Mouse (Mus musculus) ovary, postnatal 36 days (tissue): ENCODE measurements around the gene Slit3.

ENCODE experiments used
- DNase-seq: peaks from one replicate; pipeline ENCODE4 v3.0.0; 2022; ENCODE audit warnings: low spot score, mixed read lengths

Slit3 gene

DNA sequence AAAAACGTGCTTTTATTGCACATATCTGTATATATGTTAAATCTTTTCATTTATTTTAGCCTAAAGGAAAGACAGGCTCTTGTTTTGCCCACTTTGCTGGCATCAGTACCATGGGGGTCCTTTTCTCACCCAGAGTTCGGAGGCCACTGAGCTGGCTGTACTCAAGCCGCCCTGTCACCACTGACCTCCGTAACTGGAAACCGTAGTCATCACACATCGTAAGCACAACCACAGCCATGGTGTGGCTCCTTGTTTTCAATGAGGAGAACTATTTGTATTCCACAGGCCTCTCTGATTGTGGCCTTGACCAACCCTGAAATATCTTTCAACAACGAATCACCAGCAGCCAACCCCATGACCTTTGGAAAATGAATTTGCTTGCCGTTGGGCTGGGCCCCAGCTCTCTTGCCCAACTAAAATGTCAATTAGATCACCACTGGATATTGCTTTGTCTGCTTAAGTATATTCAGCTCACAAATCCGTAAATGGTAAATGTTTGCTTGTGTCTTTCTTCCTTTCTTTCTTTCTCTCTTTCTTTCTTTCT lies 405.3 kb downstream of the Slit3 start:
- no peak for DNase-seq

DNA sequence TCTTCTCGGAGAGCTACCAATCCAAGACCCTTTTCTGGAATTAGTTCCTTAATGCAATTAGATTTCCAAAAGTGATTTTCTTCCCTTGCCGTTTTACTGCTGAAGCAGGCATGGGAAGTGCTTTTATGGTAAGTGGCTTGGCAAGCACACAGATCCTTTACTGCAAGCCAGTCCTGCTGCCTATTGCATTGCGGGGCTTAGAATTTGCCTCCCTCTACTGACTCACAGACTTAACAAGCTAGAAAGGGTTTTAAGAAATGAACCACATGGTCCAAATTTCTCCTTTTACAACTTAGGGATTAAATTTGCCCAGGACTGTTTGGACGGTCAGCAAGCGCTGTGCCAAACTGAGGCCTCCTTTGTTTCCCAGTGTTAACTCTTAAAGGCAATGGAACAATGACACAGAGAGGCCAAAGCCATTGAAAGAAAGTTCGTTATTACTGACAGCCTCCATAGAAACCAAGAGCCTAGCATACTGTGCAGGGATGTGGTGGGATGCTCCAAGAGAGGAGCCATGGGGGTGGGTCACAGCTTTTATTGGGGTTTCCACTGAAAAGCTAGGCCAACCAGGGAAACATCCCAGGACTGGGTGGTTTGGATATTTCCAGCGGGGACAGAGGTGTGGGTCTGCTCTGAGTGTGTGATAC lies 406.9 kb downstream of the Slit3 start:
- DNase-seq, result no peak

DNA sequence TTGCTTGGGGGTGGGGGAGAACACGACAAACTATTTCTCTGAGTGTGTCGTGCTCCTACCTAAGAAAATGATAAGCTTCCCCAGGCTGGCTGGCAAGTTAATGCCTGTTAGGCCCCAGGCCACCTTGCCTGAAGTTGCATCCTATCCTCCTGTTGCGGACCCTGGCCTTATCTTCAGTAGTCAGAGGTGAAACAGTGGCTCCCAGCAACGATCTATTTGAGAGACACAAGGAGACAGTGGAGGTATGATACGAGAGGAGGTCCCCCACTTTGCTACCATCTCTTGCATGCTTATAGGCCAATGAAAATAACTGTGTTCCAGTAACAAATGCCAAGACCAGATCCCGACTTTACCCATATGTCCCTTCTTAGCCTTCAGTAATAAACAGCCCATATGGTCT lies 414.0 kb downstream of the Slit3 start:
- no peak for DNase-seq

DNA sequence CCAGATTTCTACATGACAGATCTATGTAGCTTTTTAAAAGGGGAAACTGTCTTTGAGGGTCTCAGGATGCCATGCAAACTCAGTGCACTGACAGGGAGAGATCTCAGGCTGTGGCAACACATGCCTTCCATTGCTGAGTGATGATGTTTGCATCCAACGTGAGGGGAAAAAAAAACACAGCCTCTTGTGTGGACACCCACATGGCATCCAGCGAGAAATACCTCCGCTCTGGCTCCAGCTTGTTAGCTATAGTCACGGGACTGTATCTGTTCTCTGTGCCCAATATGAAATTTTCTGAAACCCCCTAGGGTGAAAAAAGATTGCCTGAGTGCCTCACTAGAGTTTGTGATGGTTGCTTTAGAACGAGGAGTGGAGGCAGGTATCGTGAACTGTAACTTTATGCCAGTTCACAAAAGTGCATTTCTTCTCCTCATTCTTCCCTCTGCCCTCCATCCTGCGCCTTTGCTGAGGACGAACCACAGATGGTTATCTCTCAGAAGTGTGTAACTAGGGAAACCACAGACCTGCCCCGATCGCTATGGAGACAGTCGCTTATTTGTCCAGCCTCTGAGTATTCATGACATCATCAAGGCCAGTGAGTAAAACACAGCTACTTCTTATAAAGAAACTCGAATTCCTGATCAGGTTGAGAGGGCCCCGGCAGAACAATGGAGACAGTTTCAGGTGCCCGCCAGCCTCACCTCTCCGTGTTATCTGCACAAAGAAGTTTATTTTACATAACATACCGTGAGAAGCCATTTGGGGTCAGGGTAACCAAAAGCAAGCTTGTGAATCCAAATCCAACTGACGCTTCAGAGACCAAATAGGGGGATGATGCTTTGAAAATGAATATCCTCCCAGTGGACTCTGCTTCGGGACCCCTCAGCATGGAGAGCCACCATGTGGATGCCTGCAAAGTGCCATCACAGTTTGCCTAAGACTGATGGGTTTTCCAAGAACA lies 416.4 kb downstream of the Slit3 start:
- no peak for DNase-seq

DNA sequence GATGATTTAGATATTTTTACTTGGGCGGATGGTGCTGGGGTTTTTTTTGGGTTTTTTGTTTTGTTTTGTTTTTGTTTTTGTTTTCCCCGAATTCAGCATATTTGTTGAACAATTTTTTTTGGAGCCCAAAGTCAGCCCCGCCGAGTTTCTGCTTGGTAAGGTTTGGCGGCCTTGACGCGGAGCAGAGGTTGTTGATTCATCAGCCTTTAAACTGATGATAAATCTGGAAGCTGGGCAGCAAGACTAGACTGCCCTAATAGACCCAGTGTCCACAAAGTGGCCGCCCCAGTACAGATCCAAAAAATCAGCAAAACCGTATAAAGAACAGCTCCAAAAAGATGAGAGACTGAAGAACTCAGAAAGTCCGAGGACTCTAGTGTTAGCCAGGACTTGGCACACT lies 421.7 kb downstream of the Slit3 start:
- DNase-seq, result no peak

DNA sequence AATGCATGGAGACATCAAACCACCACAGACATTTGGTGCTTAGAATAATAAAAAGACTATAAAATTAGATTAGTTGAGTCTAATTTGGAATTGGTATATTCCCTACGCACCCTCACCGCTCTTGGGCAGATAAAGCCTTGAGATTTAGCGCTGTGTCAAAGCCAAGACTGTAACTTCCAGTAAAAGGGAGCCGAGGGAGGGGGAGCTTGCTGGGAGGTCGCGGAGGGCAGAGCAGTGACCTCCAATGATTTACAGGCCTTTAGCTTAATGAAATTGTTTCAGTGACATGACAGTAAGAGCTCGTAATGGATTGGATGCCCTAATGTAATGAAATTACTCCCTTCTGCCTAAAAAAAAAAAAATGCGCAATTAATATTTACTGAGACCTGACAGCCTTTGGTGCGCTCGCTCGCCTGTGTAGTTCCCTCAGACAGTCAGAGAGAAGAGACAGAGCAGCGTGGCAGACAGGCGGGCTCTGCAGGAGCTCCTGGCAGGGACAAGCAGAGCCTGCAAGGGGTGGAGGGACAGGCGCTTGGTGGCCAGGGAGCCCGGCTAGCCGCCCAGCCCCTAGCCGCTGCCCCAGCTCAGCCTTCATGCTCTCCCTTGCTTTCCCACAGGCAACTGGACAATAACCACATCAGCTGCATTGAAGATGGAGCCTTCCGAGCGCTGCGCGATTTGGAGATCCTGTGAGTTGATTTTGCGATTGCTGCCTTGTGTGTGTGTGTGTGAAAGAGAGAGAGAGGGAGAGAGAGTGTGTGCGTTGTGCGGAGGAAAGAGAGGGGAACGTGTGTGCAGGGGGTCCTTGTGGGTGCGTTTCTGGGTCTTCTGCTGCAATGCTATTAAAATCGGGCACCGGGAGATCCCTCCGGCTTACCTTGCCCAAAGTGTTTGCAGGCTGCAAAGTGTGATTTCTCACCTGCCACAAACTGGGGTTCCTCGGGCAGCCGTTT lies 423.4 kb downstream of the Slit3 start:
- DNase-seq, result peak; percentile 7

DNA sequence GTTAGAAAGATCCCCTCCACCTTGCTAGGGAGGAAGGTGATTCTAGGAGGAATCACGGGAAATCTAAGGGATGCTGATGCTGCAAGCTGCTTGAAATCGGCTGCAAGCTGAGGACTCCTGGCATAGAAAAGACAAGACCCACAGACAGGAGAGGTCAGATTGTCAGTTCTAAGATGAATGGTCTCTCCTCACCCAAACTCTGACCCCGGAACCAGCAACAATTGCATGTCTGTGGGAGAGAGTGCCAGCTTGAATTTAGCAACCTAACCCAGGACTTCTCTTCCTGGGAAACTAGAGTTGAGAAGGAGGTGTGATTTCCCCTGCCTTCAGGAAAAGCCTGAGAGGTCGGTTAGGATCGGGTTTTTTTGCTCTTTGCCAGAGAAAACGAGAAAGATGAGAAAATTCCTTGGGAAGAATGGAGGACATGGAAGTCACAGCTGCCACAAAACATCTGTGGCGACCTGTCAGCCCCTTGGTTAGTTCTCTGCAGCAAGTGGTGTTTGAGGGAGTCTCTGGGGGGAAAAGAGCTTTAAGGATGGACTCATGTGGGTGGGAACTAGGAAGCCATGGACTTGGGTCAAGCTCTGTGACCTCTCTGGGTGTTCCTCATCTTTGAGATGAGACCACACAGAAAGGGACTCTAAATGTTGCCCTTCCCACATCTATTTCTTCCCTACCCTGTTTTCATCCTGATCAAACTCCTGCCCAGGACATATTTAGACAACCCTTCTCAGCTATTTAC lies 425.2 kb downstream of the Slit3 start:
- no peak for DNase-seq

DNA sequence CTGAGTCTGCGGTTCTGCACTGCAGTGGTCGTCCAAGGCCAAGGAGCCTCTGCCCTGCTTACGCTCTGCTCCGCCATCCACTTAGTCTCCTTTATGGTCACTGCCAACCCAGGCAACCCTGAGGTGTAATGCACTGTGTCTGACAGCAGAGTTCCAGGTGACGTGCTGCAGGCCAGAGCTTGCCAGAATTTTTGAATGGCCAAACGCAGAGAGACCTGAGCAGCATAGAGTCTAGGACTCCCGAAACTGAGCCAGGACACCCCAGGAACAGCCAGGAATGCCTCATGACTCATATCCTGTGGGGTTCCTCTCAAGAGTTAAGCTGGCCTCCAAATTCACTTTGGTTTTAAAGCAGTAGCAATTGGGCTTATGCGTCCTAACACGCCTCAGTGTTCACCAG lies 429.0 kb downstream of the Slit3 start:
- no peak for DNase-seq

DNA sequence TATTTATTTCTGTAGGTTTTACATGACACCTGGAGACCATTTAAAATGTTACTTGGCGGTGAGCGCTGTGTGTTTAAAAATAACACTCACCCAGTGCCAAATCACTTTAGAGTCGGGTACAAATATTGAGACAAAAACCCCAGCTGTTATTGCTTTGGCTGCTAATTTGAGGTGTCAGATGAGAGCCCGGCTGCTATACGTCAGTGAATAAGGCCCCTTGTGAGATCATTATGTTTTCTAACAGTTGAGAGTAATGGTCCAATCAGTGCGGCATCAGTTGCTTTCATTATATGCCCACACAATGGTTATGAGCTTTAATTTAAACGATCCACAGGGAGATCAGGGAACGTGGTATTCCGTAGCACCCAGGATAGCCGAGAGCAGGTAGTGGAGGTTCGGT lies 435.2 kb downstream of the Slit3 start:
- no peak for DNase-seq

DNA sequence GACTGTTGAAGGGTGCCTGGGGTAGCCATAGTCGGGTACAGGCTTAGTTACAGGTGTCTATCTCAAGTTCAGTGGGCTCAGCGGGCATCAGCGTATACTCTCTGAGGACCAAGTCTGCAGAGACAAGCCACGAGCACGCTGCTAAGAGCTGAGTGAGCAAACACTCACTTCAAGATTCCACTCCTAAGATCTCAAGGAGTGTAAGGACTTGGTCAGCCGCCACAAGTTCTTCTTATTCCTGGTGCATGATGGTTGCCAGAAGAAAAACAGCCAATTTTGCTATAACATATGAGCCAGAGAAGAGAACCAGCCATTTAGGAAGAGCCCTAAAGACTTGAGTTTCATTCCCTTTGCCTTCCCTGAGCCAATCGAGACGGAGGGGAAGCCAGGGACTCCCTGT lies 436.5 kb downstream of the Slit3 start:
- no peak for DNase-seq

DNA sequence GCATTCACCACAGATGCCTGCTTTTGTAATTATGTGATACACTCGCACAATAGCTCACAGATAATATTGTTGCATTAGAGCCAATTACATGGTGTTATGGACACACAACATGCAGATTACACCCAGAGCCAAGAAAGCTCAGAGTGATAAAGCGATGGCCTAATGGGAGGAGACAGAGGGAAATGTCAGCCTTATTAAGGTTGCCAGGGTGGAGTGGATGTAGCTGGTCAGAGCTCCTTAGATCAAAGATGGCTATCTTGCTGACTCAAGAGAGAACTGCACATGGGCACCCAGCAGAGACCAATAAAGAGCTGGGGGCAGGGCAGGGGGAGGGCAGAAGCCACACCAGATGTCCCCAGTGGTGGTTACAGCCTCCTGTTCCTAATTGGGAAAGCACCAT lies 437.3 kb downstream of the Slit3 start:
- no peak for DNase-seq

DNA sequence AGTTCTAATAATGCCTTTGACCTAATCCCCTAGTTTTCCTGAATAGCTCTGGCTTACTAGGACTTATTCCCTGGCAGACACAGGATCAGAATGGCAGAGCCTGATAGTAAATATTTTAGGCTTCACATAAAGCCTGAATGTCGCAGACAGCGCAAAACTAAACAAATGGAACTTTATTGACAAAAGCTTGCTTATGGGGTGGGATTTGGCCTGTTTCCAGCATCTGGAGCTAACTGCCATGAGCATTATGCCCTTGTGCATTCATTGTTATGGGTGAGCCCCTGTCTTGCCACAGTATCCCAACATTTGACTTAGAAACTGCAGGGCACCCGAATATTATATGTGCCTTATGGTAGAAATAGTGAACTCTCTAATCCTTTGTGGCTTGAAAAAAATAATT lies 438.4 kb downstream of the Slit3 start:
- no peak for DNase-seq

DNA sequence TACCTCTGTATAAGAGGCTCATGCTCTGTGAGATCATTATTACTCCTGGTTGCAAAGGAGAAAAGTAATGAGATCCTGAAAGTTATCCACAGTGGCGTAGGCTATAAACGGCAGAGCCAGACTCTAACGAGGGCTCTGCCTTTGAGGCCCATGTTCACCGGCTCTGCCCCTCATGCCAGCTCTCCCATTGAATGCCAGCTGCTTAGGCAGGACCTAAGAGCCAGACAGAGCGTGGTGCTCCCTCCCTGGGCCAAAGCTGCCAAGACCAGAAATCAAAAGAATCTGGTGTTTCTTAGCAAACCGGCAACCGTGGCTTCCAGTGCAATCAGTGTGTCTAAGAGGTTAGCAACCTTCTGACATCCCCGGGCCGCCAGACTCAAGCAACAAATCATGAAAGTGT lies 440.7 kb downstream of the Slit3 start:
- no peak for DNase-seq

DNA sequence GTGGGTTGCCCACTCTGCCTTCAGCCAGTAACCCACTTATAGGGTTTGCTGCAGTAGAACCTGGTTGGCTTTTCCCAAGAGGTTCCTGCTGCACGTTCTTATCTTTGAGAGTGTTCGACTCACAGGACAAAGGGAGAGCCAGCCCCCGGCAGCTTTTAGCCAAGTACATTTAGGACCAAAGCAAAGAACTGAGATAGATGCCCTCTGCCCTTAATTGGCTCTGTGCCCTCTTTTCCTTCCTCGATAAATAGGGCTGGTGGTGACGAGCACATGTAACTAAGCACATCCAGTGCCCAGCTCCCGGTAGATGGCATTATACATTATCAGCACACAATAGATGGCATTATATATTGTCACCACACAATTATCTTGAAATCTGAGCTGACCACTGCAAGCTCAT lies 444.3 kb downstream of the Slit3 start:
- DNase-seq, result no peak

DNA sequence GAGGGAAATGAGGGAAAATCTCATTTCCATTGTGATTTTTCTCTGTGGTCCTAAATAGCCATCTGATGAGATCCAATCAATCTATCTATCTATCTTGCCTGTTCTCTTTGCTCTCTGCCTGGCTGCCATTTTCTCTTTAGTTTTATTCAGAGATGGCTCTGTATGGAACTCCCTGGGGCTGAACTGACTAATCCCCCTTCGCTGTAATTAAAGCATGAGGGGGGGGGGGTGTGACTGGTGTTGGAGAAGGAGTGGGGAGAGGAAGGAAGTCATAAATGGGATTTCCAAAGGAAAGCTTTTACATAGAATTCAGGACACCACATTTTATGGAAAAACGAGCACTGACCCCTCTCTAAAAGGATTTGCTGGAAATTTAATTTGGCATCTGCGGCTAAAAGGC lies 445.7 kb downstream of the Slit3 start:
- DNase-seq, result no peak

DNA sequence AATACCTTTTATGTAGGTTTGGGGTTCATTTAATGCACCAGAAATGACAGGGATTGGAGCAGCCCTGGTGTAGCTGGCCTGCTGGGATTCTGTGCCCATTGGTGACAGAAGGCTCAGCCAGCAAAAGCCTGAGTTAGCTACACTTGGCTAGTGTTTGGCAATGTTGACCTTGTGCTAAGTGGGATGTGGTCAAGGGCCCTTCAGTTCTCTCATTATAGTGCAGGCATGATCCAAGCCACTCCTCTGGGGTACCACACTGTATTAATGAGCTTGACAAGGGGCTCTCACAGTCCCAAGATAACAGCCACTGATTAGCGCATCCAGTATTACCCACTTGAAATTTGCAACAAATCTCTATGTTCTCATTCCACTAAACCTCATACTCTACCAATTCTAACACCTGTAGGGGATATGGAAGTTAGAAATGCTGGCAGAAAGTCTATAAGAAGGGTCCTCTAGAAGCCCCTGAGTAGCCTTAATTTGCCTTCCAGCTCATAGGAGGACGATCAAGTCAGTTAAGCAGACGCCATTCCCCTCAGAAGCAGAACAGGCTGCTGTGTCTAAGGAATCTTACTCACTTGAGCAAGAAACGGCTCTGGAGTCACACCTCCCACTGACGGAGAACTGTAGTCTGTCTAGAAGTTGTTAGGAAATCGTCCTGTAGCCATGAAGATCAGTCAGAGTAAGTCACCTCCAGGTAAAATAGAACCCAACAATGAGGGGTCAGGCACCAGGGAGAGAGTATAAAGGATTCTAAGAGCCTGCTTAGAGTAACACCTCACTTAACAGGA lies 448.3 kb downstream of the Slit3 start:
- no peak for DNase-seq

DNA sequence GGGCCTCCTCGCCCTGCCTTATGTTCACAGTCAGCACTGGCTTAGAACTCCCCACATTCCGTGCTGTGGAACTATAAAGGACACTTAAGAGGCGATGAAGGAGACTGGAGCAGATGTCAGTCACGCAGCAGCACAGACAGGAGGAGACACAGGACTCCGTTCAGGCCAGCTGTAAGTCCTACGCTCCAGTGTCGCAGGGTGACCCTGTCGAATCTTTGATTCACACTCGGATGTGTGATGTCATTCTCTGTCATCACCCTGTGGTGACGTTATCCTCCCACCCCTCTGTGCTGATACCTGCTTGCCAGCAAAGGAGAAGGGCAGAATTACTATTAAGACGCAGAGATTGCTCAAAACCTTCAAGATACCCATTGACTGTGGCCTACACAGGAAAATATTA lies 448.9 kb downstream of the Slit3 start:
- DNase-seq, result no peak

DNA sequence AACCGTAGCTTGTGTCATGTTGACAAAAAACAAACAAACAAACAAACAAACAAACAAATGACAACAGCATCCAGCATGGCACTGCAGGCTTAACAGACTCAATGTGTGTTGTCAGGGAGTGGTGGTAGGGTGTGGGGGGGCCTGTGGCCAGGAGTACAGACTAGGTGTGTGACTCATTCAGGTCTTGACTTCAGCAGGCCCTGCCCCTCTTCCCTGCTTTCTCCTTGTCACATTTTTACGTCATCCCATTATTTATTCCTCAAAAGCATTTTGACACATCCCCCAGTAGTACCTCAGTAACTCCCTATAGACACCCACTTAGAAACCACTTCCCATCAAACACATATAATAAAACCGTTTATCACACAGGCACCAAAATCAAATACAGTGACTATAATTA lies 450.9 kb downstream of the Slit3 start:
- DNase-seq, result no peak

DNA sequence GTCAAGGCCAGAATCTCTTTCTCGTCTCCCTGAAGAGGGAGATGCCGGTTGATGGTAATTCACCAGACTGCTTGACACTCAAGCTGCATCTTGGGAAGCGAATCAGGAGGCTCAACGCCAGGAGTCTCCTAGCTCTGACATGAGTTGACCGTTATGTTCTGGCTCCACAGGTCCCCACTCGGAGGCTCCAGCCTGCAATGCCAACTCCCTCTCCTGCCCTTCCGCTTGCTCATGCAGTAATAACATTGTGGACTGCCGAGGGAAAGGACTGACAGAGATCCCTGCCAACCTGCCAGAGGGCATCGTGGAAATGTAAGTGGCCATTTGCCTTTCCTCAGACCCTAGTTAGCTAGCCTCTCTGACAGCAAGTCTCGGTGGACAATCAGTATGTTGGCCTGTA lies 457.8 kb downstream of the Slit3 start:
- no peak for DNase-seq

DNA sequence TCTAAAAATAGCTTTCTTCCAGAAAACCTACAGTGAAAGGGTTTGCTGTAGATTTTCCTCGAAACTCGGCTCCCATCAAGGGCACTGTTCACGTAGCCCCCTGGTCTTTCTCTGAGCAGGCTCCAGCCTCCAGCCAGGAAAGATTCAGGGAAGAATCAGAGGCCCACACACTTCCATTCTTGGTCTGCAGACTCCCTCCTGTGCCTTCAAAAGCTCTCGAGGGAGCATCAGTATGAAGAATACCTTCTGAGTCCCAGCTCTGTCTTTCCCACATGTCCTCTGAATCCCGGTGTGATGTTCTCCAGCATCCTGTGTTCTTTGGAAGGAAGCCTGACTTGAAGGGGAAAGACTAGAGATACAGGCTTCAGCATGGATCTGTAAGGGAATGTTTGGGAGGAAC lies 461.6 kb downstream of the Slit3 start:
- no peak for DNase-seq

DNA sequence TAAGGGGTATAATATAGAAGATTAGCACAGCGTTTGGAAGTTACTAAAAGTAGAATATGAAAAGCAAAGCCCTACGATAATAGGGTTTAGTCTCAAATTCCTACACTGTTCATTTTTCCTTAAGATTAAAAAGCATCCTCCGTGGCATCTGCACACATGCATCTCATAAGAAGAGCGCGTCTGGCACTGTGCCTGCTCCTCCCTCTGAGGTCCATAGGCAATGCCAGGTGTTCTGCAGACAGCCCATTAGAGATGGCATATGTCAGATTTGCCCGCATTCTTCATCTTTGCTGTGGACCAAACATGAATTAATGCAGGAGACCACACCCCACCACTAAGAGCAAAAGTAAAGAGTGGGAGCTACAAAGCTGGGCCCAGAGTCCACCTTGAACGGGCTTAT lies 462.6 kb downstream of the Slit3 start:
- DNase-seq, result no peak
